Mouse (Mus musculus) liver, embryonic 14.5 days (tissue): Measurements from ENCODE around the gene Rhag. TPM values are rescaled to one million over a fixed set of nuclear protein-coding genes. Genes with fewer than 3 reads are reported as not detected.

ENCODE experiments used
- ATAC-seq: fragments of 200-750 bp; cut with Nextera tagmentation; 2 replicates; pipeline ENCODE4 v1.8.0; 2017; ENCODE audit warnings: moderate number of reproducible peaks, mild to moderate bottlenecking, moderate library complexity; ENCODE audit not compliant: insufficient read depth
- DNase-seq, 3 experiments: peaks; one replicate each; pipeline ENCODE4 v3.0.0-alpha.2; 2012 to 2013; ENCODE audit warnings: low read depth in 3 of 3, low spot score in 3 of 3
- H3K27ac ChIP-seq: fragments of 300-500 bp; sonication (generic); 2 replicates; pipeline ENCODE4 v1.5.1; 2014; ENCODE audit warnings: moderate library complexity, mild to moderate bottlenecking, control low read depth, inconsistent platforms
- H3K27me3 ChIP-seq: fragments of 300-500 bp; sonication (generic); 2 replicates; pipeline ENCODE4 v1.6.1; 2014; ENCODE audit warnings: mild to moderate bottlenecking, low read length, moderate library complexity; ENCODE audit not compliant: control insufficient read depth, insufficient read depth
- H3K36me3 ChIP-seq: fragments of 300-500 bp; sonication (generic); replicated peaks from 2 replicates; pipeline ENCODE4 v1.6.1; 2014; ENCODE audit warnings: low read depth; ENCODE audit not compliant: control insufficient read depth, insufficient read depth
- H3K4me1 ChIP-seq, 2 experiments: fragments of 200-500 bp in 1 of 2; fragments of 300-500 bp in 1 of 2; sonication (generic) in 1 of 2; replicated peaks; 2 replicates each; pipeline ENCODE4 v1.6.1; 2012 to 2014; ENCODE audit warnings: antibody characterized with exemption in 1 of 2, inconsistent platforms in 1 of 2, low read length in 1 of 2; ENCODE audit not compliant: control insufficient read depth in 2 of 2, insufficient read depth in 2 of 2
- H3K4me2 ChIP-seq: fragments of 300-500 bp; sonication (generic); 2 replicates; pipeline ENCODE4 v1.6.1; 2014; ENCODE audit warnings: low read depth, mild to moderate bottlenecking, control low read depth, moderate library complexity
- H3K4me3 ChIP-seq, 2 experiments: fragments of 200-500 bp in 1 of 2; fragments of 300-500 bp in 1 of 2; sonication (generic) in 1 of 2; 2 replicates each; pipeline ENCODE4 v1.5.1; 2012 to 2014; ENCODE audit warnings: low read depth in 2 of 2, low read length in 2 of 2, mild to moderate bottlenecking in 2 of 2, control low read depth in 1 of 2, inconsistent platforms in 1 of 2, moderate library complexity in 1 of 2; ENCODE audit not compliant: insufficient read depth in 1 of 2
- H3K9ac ChIP-seq: fragments of 300-500 bp; sonication (generic); replicated peaks from 2 replicates; pipeline ENCODE4 v1.6.1; 2014; ENCODE audit warnings: mild to moderate bottlenecking, control low read depth, moderate library complexity
- H3K9me3 ChIP-seq: fragments of 300-500 bp; sonication (generic); 2 replicates; pipeline ENCODE4 v1.6.1; 2016; ENCODE audit warnings: low read length, mixed read lengths; ENCODE audit not compliant: control insufficient read depth
- CTCF ChIP-seq: IDR thresholded peaks from 2 replicates; pipeline ENCODE4 v1.5.1; 2016; ENCODE audit warnings: antibody characterized with exemption, low read depth, control low read depth
- EP300 ChIP-seq: IDR thresholded peaks from 2 replicates; pipeline ENCODE4 v1.6.1; 2016; ENCODE audit warnings: antibody characterized with exemption, low read depth
- WGBS: fragments of 180-500 bp; shearing (Covaris S2); extraction: QIAGEN DNeasy Blood & Tissue Kit; methylation state at CpG from one replicate; pipeline ENCODE4 v1.1.7; 2014; ENCODE audit not compliant: insufficient replicate concordance; 5-methylcytosine and 5-hydroxymethylcytosine counted together
- polyA plus RNA-seq, 2 experiments: library from polyadenylated mRNA; depleted of rRNA in 1 of 2; stranded (reverse) in 1 of 2; unstranded in 1 of 2; fragments of >200 nt; fragmentation: Nextera tagmentation in 1 of 2; extraction: Ambion mirVana in 1 of 2; gene quantifications; 2 replicates each; pipeline versions ENCODE4 v1.2.1 to v1.2.3; 2012 to 2014

Gene Rhag
- polyA plus RNA-seq, 2 experiments: 143 to 209 TPM

- under 1% methylated on average over 40 of the region's 40 CpGs for WGBS
- peak in 2 of 3 experiments; percentile 26 to 51 for DNase-seq
- Histone ChIP-seq H3K4me1 (peaks cover 0 to 4% of the 10 kb centered on the region in 2 experiments; a peak in 2 of 4 replicates), H3K9ac (peak within 1 kb of the TSS; percentile 79), H3K4me3 (peak within 1 kb of the TSS; percentile 87 to 91), H3K4me2 (peak within 1 kb of the TSS; percentile 77), H3K9me3 (no peaks in the 10 kb centered on the region), H3K36me3 (no peaks in the 10 kb centered on the region), H3K27me3 (no peaks in the 10 kb centered on the region), H3K27ac (no peak within 1 kb of the TSS)
- TF ChIP-seq CTCF (no peak), EP300 (no peak)
- ATAC-seq: peak; percentile 82
Measured at GRCm38 (mm10) chr17:40879924-40880691, 69.2 kb downstream of the Rhag start, which contains the start of gene 9130008F23Rik. Gene 9130008F23Rik (minus strand): TSS chr17:40880559.

GRCm38 (mm10) chr17:40882172-40882571 is 71.2 kb downstream of the Rhag start:
- Histone ChIP-seq H3K27me3 (no peaks in the 10 kb centered on the region), H3K36me3 (no peaks in the 10 kb centered on the region), H3K4me3 (no peak overlapping the region), H3K4me2 (no peak overlapping the region), H3K9me3 (no peaks in the 10 kb centered on the region), H3K27ac (no peak overlapping the region), H3K9ac (no peak overlapping the region), H3K4me1 (peaks cover 0 to 4% of the 10 kb centered on the region in 2 experiments; a peak in 2 of 4 replicates)
- ATAC-seq (no peak), DNase-seq (no peak)
- TF ChIP-seq EP300 (no peak), CTCF (no peak)
- WGBS: 45% methylated on average over 6 of the region's 6 CpGs

- ATAC-seq (no peak), DNase-seq (no peak)
- Histone ChIP-seq H3K4me3 (no peak overlapping the region), H3K9me3 (no peaks in the 10 kb centered on the region), H3K4me1 (peaks cover 0 to 5% of the 10 kb centered on the region in 2 experiments; a peak in 1 of 4 replicates), H3K27ac (no peak overlapping the region), H3K27me3 (no peaks in the 10 kb centered on the region), H3K4me2 (no peak overlapping the region), H3K9ac (no peak overlapping the region), H3K36me3 (no peaks in the 10 kb centered on the region)
- WGBS: 69% methylated on average over 4 of the region's 4 CpGs
- no peak for TF ChIP-seq EP300
- no peak for TF ChIP-seq CTCF
Measured at GRCm38 (mm10) chr17:40885155-40885554, 74.2 kb downstream of the Rhag start.

- Histone ChIP-seq H3K9me3 (no peaks in the 10 kb centered on the region), H3K36me3 (no peaks in the 10 kb centered on the region), H3K4me2 (no peak overlapping the region), H3K9ac (no peak overlapping the region), H3K4me3 (no peak overlapping the region), H3K27me3 (no peaks in the 10 kb centered on the region), H3K4me1 (peaks cover 0 to 5% of the 10 kb centered on the region in 2 experiments; a peak in 1 of 4 replicates), H3K27ac (no peak overlapping the region)
- TF ChIP-seq CTCF (no peak), EP300 (no peak)
- ATAC-seq (peak; percentile 72; the same call in 1 of the 2 replicates), DNase-seq (no peak)
- WGBS: 30% methylated on average over 4 of the region's 4 CpGs
Measured at GRCm38 (mm10) chr17:40887849-40888536, 77.1 kb downstream of the Rhag start.

Other genes with a start within 250 kb of the Rhag start
- gene Esp6, start 249.6 kb upstream of the Rhag start, polyA plus RNA-seq (2012; rRNA removed): not detected in 2 replicates
- not detected in 2 replicates for gene Esp6, start 249.6 kb upstream of the Rhag start, polyA plus RNA-seq (2014; fragmentation: Nextera tagmentation; extraction: Ambion mirVana)
- gene Esp4, start 212.5 kb upstream of the Rhag start, polyA plus RNA-seq (2012; rRNA removed): not detected in 2 replicates
- gene Esp4, start 212.5 kb upstream of the Rhag start, polyA plus RNA-seq (2014; fragmentation: Nextera tagmentation; extraction: Ambion mirVana): not detected in 2 replicates
- not detected in 2 replicates for gene Esp3, start 179.1 kb upstream of the Rhag start, polyA plus RNA-seq (2012; rRNA removed)
- gene Esp3, start 179.1 kb upstream of the Rhag start, polyA plus RNA-seq (2014; fragmentation: Nextera tagmentation; extraction: Ambion mirVana): not detected in 2 replicates
- gene Esp1, start 84.0 kb upstream of the Rhag start, polyA plus RNA-seq (2012; rRNA removed): not detected in 2 replicates
- gene Esp1, start 84.0 kb upstream of the Rhag start, polyA plus RNA-seq (2014; fragmentation: Nextera tagmentation; extraction: Ambion mirVana): not detected in 2 replicates
- 0.11 and 0.22 TPM in 2 replicates for gene Crisp2, start 4.1 kb upstream of the Rhag start, polyA plus RNA-seq (2012; rRNA removed)
- 0.29 and 0.43 TPM in 2 replicates for gene Crisp2, start 4.1 kb upstream of the Rhag start, polyA plus RNA-seq (2014; fragmentation: Nextera tagmentation; extraction: Ambion mirVana)
- 0.28 and 0.55 TPM in 2 replicates for gene 9130008F23Rik, start 69.4 kb downstream of the Rhag start, polyA plus RNA-seq (2012; rRNA removed)
- 0.08 and 0.48 TPM in 2 replicates for gene 9130008F23Rik, start 69.4 kb downstream of the Rhag start, polyA plus RNA-seq (2014; fragmentation: Nextera tagmentation; extraction: Ambion mirVana)
- gene Glyatl3, start 103.2 kb downstream of the Rhag start, polyA plus RNA-seq (2012; rRNA removed): 0.15 TPM in 1 of 2 replicates, not detected in the other
- gene Glyatl3, start 103.2 kb downstream of the Rhag start, polyA plus RNA-seq (2014; fragmentation: Nextera tagmentation; extraction: Ambion mirVana): not detected in 2 replicates
- gene Mut, start 123.6 kb downstream of the Rhag start, polyA plus RNA-seq (2012; rRNA removed): 10.1 and 12.9 TPM in 2 replicates
- gene Mut, start 123.6 kb downstream of the Rhag start, polyA plus RNA-seq (2014; fragmentation: Nextera tagmentation; extraction: Ambion mirVana): 26.9 and 30.5 TPM in 2 replicates
- gene Cenpq, start 123.9 kb downstream of the Rhag start, polyA plus RNA-seq (2012; rRNA removed): 8.0 and 14.8 TPM in 2 replicates
- gene Cenpq, start 123.9 kb downstream of the Rhag start, polyA plus RNA-seq (2014; fragmentation: Nextera tagmentation; extraction: Ambion mirVana): 27.2 and 29.1 TPM in 2 replicates